Mouse (Mus musculus) brain, embryonic 14.5 days (tissue): ENCODE measurements at regions not wholly inside any gene's neighbourhood (a gene's known extent, or its start where the extent isn't known, plus 50 kb on each side); places are given as distances from the start of the nearest gene placed in this dataset.
A peak's percentile ranks its signal among the peaks of the same experiment; 100 is the strongest.

Experiments
- DNase-seq: peaks from one replicate; pipeline ENCODE4 v3.0.0-alpha.2; 2011; ENCODE audit warnings: low read depth
- CTCF ChIP-seq: fragments of 200-500 bp; IDR thresholded peaks from 2 replicates; pipeline ENCODE4 v1.5.1; 2012; ENCODE audit warnings: inconsistent platforms, mild to moderate bottlenecking, moderate library complexity, borderline replicate concordance; ENCODE audit not compliant: insufficient read depth, insufficient read length; ENCODE audit errors: extremely low read depth
- POLR2A ChIP-seq: fragments of 200-500 bp; IDR thresholded peaks from 2 replicates; pipeline ENCODE4 v1.6.1; 2012; ENCODE audit warnings: mild to moderate bottlenecking, inconsistent platforms, borderline replicate concordance; ENCODE audit not compliant: poor library complexity, insufficient read depth, insufficient read length, severe bottlenecking; ENCODE audit errors: extremely low read depth

GRCm38 (mm10) chr2:169019037-169019436 lies 63.6 kb upstream of the Zfp64 start:
- no peak for TF ChIP-seq POLR2A
- no peak for TF ChIP-seq CTCF
- no peak for DNase-seq

- TF ChIP-seq POLR2A: no peak
- no peak for TF ChIP-seq CTCF
- peak; percentile 61 for DNase-seq
Measured at GRCm38 (mm10) chr2:169010271-169010670, 54.9 kb upstream of the Zfp64 start.

- TF ChIP-seq CTCF (no peak), POLR2A (no peak)
- DNase-seq: peak; percentile 67
Measured at GRCm38 (mm10) chr2:169008756-169009155, 53.4 kb upstream of the Zfp64 start.

- TF ChIP-seq CTCF (no peak), POLR2A (no peak)
- no peak for DNase-seq
Measured at GRCm38 (mm10) chr2:169008333-169008732, 52.9 kb upstream of the Zfp64 start.

- no peak for DNase-seq
- TF ChIP-seq CTCF: no peak
- TF ChIP-seq POLR2A: no peak
Measured at GRCm38 (mm10) chr2:169006549-169006948, 51.2 kb upstream of the Zfp64 start.

- DNase-seq: no peak
- TF ChIP-seq CTCF: no peak
- TF ChIP-seq POLR2A: no peak
Measured at GRCm38 (mm10) chr2:169005810-169006209, 50.4 kb upstream of the Zfp64 start.
